Mouse (Mus musculus) gastrocnemius, postnatal 4 days (tissue): ENCODE data around the gene Klhl20. TPM values are rescaled to one million over a fixed set of nuclear protein-coding genes. Genes with fewer than 3 reads are reported as not detected.
"Not testable (repeated sequence)": the region's sequence is repeated elsewhere in the genome, so short reads cannot be mapped to it uniquely, and the experiment has no call there.

ENCODE experiments used
- DNase-seq, 2 experiments: peaks; one replicate each; pipeline ENCODE4 v3.0.0; 2021 to 2022; ENCODE audit warnings: low spot score in 2 of 2, mixed read lengths in 2 of 2
- long read RNA-seq, 2 experiments: library from polyadenylated mRNA; stranded (forward); transcript quantifications; one replicate each; pipeline ENCODE4 v2.0.0; 2021
- total RNA-seq, 2 experiments: library from RNA; stranded (reverse); gene quantifications; 2 replicates each; pipeline ENCODE4 v1.2.3; 2021

Klhl20 gene
- 10 to 100 TPM; 15.4 to 18.9 TPM for total RNA-seq
- long read RNA-seq, experiment 1, full-length matches to known transcripts = 15 of 17 reads
- long read RNA-seq, experiment 1, partial matches to known transcripts = 1 of 17 reads
- long read RNA-seq, experiment 1, other reads (novel, unspliced or antisense) = 1 of 17 reads
- long read RNA-seq, experiment 2, full-length matches to known transcripts = 9 of 17 reads
- long read RNA-seq, experiment 2, partial matches to known transcripts = 5 of 17 reads
- long read RNA-seq, experiment 2, other reads (novel, unspliced or antisense) = 3 of 17 reads

DNA sequence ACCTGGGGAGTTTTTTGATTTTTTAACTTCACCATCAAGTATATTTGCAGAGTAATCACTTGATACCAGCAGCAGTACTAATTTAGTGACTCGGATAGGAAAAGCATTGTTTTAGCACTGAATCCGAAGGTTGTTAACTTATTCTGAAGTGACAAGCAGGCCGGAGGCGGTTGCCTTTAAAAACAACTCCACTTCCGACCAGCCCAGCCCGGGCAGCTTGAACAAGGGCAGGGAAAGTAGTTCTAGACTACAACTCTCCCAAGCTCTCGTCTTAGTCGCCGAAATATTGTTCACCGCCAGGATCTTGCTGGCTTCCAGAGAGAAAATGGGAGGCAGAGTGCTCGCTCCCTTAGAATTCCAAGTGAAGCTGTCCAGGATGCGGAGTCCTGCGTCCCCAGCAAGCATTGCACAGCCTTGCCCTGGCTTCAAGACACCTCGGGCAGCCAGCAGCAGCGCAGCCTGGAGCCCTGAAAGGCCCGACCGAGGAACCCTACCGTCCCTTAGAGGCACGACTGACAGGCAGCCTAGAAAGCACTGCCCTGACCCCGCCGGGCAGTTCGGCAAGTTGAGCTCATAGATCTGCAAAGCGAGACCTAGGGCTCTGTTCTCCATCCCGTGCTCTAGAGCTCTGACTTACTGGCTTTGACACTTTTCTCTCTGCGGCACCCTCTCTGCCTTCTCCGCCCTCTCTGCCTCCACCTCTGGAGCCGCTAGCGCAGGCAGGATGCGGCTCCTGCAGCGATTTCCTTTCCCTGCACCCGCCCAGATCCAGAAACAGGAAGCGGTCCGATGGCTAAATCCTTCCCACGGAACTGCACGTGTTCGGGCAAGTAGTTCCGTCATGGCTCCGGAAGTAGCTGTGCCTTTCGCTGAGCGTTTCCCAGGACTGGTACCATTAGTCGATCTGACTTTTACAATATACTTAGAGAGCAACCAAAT is at the start of gene Klhl20:
Klhl20 (minus strand) TSS at position 786 of the 939 bp plus-strand sequence.
- DNase-seq = peak; percentile 83 to 89

- peak in 1 of 2 experiments; percentile 39 for DNase-seq
Measured at GRCm38 (mm10) chr1:161180674-161181073, 49.4 kb upstream of the Klhl20 start.

GRCm38 (mm10) chr1:161170651-161171050 is 39.3 kb upstream of the Klhl20 start:
- DNase-seq = peak; percentile 26 to 56

DNA sequence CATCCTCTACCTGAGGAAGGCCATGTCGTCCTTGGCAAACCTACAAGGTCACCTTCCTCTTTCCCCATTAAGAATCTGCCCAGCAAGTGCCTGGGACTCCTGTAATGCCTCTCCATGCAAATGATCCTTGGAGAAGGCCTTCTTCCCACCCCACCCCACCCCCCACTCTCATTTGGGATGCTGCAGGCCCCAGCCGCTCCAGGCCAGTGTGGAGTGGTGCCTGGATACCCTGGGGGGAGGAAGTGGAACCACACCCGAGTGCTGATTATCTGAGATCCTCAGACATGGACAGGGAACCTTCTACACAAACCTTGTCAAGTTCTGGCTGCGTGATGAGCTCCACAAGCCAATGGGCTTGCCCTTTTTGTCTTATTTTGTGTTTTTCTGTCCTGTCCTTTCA is 29.0 kb upstream of the Klhl20 start:
- no peak for DNase-seq

DNA sequence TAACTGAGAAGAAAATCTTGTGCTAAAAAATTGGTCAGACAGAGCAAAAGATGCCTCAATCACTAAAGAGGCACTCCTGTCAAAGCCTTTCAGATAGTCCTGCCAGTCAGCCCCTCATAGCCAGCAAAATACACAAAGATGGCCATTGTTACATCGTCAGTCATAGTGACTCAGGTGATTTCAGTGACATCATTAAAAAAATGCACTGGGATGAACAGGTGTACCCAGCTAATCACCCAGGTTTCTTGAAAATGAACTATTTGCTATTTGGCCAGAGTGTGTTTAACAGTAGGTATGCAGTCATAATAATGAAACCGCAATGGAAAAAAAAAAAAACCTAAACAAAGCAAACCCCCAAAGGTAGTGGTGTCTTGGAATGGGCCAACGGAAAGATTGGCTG is 27.9 kb upstream of the Klhl20 start, which contains the start of gene Tex50:
Tex50 (minus strand) TSS at position 101 of the 400 bp plus-strand sequence.
- no peak for DNase-seq

DNA sequence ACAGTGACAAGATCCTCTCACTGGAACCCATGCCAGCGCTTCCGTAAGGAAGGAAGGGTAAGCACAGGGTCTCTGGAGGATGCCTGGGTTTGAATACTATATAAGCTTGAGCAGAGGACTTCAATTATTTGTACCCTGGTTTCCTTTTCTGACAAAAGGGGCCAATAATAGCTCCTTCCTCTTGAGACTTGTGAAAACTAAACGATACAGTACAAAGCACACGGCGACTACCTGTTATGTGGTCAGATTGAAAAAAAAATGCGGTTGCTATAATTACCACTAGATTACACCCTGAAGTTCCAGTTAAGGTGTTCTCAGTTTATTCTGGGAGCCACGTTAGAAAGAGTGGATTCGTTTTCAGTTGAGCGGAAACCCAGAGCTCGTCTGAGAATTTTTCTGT is 25.2 kb upstream of the Klhl20 start:
- DNase-seq = no peak

- DNase-seq = no peak
Measured at GRCm38 (mm10) chr1:161151098-161151497, 19.8 kb upstream of the Klhl20 start.

DNA sequence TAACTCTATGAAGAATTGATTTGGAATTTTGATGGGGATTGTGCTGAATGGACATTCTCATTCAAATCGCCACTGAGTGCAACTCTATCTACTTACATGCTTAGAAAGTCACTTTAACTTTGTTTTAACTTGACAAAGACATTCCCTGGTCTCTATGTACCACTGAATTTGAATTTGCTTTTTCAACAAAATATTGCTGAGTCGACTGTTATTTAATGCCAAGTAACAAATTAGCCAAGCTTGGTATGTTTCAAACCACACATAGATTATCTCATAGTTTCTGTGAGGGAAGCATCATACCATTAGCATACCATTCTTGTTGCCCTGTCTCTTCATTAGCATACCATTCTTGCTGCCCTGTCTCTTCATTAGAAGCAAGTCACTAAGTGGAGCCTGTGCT is 16.6 kb upstream of the Klhl20 start:
- DNase-seq = no peak

DNA sequence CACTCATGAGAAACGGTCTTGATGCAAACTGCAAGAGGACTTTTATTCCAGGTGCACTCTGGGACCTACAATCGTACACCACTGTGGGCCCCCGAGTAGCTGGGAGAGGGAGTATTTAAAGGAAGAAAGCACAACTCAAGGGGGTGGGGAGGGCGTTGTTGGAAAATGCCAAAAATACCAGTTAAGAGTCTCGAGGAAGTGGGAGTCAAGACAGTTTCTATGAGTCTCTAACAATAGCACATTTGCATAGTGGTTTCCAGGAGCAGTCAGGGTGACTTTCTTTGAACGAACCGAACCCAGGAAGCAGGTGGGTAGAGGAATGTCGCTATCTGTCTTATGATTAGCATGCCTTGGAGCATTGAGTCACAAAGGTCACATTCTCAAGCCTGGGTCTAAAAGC is 14.3 kb upstream of the Klhl20 start:
- DNase-seq = not testable (repeated sequence)

- DNase-seq = no peak
Measured at GRCm38 (mm10) chr1:161143216-161143615, 11.9 kb upstream of the Klhl20 start.

GRCm38 (mm10) chr1:161142531-161143159 is 11.3 kb upstream of the Klhl20 start, which contains the start of gene Ankrd45:
Gene Ankrd45 (plus strand): TSS chr1:161142691.
- peak in 1 of 2 experiments; percentile 9 for DNase-seq

DNA sequence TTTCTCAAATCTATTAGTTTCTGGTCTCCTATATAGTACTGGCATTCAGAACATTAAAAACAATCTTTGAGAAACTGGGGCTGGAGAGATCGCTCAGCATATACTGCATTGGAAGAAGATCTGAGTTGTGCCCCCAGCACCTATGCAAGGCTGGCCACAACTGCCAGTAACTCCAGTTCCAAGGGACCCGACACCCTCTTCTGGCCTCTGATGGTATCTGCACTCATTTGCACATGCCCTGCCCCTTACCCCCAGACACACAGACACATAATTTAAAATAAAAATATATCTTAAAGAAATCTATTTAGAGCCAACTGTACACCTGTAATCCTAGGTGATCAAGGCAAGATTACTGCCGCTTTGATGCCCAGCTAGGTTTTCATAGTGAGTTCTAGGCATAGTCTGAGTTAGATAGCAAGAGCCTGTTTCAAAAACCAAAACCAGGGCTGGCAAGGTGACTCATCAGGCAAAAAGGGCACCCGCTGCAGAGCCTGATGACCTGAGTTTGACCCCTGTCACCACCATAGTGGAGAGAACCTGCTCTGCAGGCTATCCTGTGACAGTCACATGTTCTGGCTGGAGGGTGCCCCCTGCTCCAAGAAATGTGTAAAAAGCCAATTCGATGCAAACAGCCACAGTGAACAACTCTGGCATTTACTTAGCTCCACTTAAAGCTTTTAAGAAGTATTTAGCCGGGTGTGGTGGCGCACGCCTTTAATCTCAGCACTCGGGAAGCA is 8.9 kb upstream of the Klhl20 start:
- DNase-seq = no peak

DNA sequence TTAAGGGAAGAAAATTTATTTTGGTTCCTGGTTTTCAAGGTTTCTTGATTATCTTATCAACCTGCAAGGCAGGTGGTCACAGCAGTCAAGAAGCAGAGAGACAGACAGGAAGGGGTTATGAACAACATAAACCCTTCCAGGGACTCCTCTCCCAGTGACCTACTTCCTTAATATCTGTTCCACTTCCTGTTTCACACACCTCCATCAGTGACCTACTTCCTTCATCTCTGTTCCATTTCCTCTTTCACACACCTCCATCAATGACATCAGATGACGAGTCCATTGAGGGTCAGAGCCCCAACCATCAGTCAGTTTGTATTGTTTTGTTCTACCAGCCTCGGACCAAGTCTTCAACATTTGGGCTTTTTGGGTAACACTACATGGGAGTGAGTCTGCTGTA is 8.2 kb upstream of the Klhl20 start:
- DNase-seq = no peak

GRCm38 (mm10) chr1:161126461-161126860 is 4.8 kb downstream of the Klhl20 start:
- no peak for DNase-seq

DNA sequence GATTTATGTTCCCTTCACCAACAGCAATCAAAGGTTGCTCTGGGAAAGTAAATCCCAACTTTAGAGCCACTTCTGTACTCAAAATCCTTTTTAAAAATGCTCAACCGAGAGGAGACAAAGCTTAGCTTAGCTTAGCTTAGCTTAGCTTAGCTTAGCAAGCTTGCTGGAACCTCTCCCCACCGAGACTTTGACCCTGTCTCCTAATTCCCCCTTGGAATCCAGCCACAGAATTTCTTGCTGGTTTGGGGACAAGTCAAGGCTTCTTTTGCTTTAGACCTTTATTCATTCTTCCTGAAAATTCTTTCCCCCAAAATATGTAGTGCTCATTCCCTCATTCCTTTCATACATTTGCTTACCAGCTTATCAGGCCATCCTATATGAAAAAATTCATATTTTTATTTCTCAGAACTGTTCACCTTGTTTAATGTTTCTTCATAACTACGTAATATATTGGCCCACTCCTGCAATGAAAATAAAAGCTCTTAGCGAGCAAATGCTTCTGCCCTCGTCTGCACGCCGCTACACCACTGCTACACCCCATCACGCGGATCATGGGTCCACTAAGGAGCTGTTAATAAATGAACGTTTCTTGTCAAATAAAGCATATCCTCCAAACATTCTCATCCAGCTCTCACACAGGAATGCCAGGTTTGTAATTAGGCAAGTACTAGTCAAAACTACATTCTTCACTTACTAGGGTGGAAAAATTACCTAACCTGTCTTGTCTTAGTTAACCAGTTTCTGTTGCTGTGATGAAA is 8.5 kb downstream of the Klhl20 start:
- DNase-seq = no peak

DNA sequence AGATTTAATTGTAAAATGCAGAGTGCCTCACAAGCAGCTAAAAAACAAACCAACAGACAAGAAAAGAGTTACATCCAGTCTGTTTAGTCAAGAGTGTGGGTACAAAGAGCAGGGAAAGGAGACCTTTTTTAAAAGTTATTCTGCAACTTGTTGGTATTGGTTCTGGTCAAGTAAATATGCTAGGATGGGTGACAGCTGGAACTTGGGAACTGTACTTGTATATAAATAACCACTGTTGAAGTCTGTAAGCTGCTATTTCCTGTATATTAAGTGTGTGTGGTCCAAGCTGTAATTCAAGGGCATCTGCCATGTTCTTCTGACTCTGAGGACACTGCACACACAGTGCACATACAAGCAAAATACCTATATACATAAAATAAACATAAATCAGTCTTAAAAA is 16.7 kb downstream of the Klhl20 start:
- DNase-seq = no peak

GRCm38 (mm10) chr1:161109216-161109615 is 22.1 kb downstream of the Klhl20 start:
- DNase-seq = no peak

GRCm38 (mm10) chr1:161103842-161104241 is 27.5 kb downstream of the Klhl20 start:
- DNase-seq = no peak

- DNase-seq = no peak
Measured at GRCm38 (mm10) chr1:161099721-161100405, 31.4 kb downstream of the Klhl20 start.

DNA sequence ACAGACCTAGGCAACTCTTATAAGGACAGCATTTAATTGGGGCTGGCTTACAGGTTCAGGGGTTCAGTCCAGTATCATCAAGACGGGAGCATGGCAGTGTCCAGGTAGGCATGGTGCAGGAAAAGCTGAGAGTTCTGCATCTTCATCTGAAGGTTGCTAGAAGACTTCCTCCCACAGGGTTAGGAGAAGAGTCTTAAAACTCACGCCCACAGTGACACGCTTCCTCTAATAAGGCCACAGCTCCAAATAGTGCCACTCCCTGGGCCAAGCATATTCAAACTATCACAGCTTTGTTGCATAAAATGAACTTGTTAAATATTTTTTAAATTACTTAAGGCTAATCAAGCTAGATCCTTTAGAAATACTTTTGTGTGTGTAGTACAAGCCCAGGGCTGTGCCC is 54.1 kb downstream of the Klhl20 start:
- no peak for DNase-seq
